Mouse (Mus musculus): Measurements from ENCODE around the gene E2f6. TPM values are rescaled to one million over a fixed set of nuclear protein-coding genes. Genes with fewer than 3 reads are reported as not detected.

The E2f6 gene
- total and polyA plus RNA-seq, 2 experiments from 2014 or later = 34.1 to 50.4 TPM

DNA sequence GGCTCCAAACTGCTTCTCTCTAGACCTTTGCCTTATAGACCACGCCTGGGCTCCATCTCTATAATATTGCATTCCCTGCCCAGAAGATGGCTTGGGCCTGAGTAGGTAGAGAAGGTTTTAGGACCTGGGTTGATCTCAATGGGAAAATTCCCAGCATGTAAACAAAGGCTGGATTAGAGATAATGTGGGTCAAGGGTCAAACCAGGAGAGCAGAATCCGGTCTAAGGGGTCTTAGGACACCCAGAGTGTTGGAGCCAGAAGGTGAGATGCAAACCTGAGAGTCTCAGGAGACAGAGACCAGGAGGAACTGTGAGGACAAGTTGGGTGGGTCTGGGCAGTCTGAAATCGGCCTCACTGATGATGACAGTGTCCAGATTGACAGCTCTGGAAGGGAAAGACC, 65.9 kb downstream of the E2f6 start:
- DNase-seq (ENCODE audit: low spot score) (no peak), ATAC-seq (ENCODE audit: insufficient read depth, low read depth) (no peak)
- no peak for TF ChIP-seq CTCF (IDR thresholded peaks at IDR 0.05; ENCODE audit: low read depth)
- no peak for TF ChIP-seq EP300 (IDR thresholded peaks at IDR 0.05; ENCODE audit: low read depth)
- Histone ChIP-seq H3K4me1 (ENCODE audit: control insufficient read depth, insufficient read depth) (peaks cover 40% of the 10 kb centered on the region), H3K27me3 (ENCODE audit: control insufficient read depth, insufficient read depth, low read length) (no peaks in the 10 kb centered on the region), H3K4me3 (ENCODE audit: low read depth, low read length) (no peak overlapping the region), H3K4me2 (ENCODE audit: low read depth, low read length) (no peak overlapping the region), H3K9ac (replicated peaks; ENCODE audit: low read depth, low read length) (no peak overlapping the region), H3K27ac (ENCODE audit: low read depth) (peak overlapping the region; percentile 61; the same call in 1 of the 2 replicates), H3K9me3 (replicated peaks; ENCODE audit: control insufficient read depth, low read length) (no peaks in the 10 kb centered on the region), H3K36me3 (replicated peaks; ENCODE audit: control insufficient read depth, insufficient read depth, low read length) (no peaks in the 10 kb centered on the region)
- WGBS = 54% methylated on average over 3 of the region's 3 CpGs

- peaks cover 40% of the 10 kb centered on the region for H3K4me1 ChIP-seq (ENCODE audit: control insufficient read depth, insufficient read depth)
- H3K36me3 ChIP-seq (replicated peaks; ENCODE audit: control insufficient read depth, insufficient read depth, low read length) = no peaks in the 10 kb centered on the region
- ATAC-seq (ENCODE audit: insufficient read depth, low read depth) = no peak
- H3K27me3 ChIP-seq (ENCODE audit: control insufficient read depth, insufficient read depth, low read length) = no peaks in the 10 kb centered on the region
- no peak overlapping the region for H3K4me3 ChIP-seq (ENCODE audit: low read depth, low read length)
- no peak overlapping the region for H3K9ac ChIP-seq (replicated peaks; ENCODE audit: low read depth, low read length)
- DNase-seq (ENCODE audit: low spot score) = no peak
- TF ChIP-seq CTCF (IDR thresholded peaks at IDR 0.05; ENCODE audit: low read depth) (no peak), EP300 (IDR thresholded peaks at IDR 0.05; ENCODE audit: low read depth) (no peak)
- H3K27ac ChIP-seq (ENCODE audit: low read depth) = peak overlapping the region; percentile 61
- H3K4me2 ChIP-seq (ENCODE audit: low read depth, low read length) = no peak overlapping the region
- WGBS = 42% methylated on average over 5 of the region's 5 CpGs
- no peaks in the 10 kb centered on the region for H3K9me3 ChIP-seq (replicated peaks; ENCODE audit: control insufficient read depth, low read length)
Observed at GRCm38 (mm10) chr12:16877141-16877540, 66.4 kb downstream of the E2f6 start.

- Histone ChIP-seq H3K4me2 (ENCODE audit: low read depth, low read length) (no peak overlapping the region), H3K9me3 (replicated peaks; ENCODE audit: control insufficient read depth, low read length) (no peaks in the 10 kb centered on the region), H3K4me3 (ENCODE audit: low read depth, low read length) (no peak overlapping the region), H3K4me1 (ENCODE audit: control insufficient read depth, insufficient read depth) (peaks cover 45% of the 10 kb centered on the region), H3K36me3 (replicated peaks; ENCODE audit: control insufficient read depth, insufficient read depth, low read length) (no peaks in the 10 kb centered on the region), H3K27me3 (ENCODE audit: control insufficient read depth, insufficient read depth, low read length) (no peaks in the 10 kb centered on the region), H3K27ac (ENCODE audit: low read depth) (peak overlapping the region; percentile 61), H3K9ac (replicated peaks; ENCODE audit: low read depth, low read length) (no peak overlapping the region)
- ATAC-seq (ENCODE audit: insufficient read depth, low read depth) (no peak), DNase-seq (ENCODE audit: low spot score) (no peak)
- 24% methylated on average over 1 of the region's 1 CpGs for WGBS
- TF ChIP-seq CTCF (IDR thresholded peaks at IDR 0.05; ENCODE audit: low read depth) (no peak), EP300 (IDR thresholded peaks at IDR 0.05; ENCODE audit: low read depth) (no peak)
Observed at GRCm38 (mm10) chr12:16877679-16878078, 66.9 kb downstream of the E2f6 start.

- Histone ChIP-seq H3K27me3 (ENCODE audit: control insufficient read depth, insufficient read depth, low read length) (no peaks in the 10 kb centered on the region), H3K4me1 (ENCODE audit: control insufficient read depth, insufficient read depth) (peaks cover 36% of the 10 kb centered on the region), H3K4me3 (ENCODE audit: low read depth, low read length) (no peak overlapping the region), H3K9me3 (replicated peaks; ENCODE audit: control insufficient read depth, low read length) (no peaks in the 10 kb centered on the region), H3K27ac (ENCODE audit: low read depth) (no peak overlapping the region), H3K4me2 (ENCODE audit: low read depth, low read length) (no peak overlapping the region), H3K36me3 (replicated peaks; ENCODE audit: control insufficient read depth, insufficient read depth, low read length) (no peaks in the 10 kb centered on the region), H3K9ac (replicated peaks; ENCODE audit: low read depth, low read length) (no peak overlapping the region)
- WGBS = 65% methylated on average over 1 of the region's 1 CpGs
- TF ChIP-seq CTCF (IDR thresholded peaks at IDR 0.05; ENCODE audit: low read depth) (no peak), EP300 (IDR thresholded peaks at IDR 0.05; ENCODE audit: low read depth) (no peak)
- DNase-seq (ENCODE audit: low spot score) (no peak), ATAC-seq (ENCODE audit: insufficient read depth, low read depth) (no peak)
Observed at GRCm38 (mm10) chr12:16879369-16879768, 68.6 kb downstream of the E2f6 start.

GRCm38 (mm10) chr12:16880077-16880476, 69.3 kb downstream of the E2f6 start:
- H3K27ac ChIP-seq (ENCODE audit: low read depth) = no peak overlapping the region
- no peaks in the 10 kb centered on the region for H3K36me3 ChIP-seq (replicated peaks; ENCODE audit: control insufficient read depth, insufficient read depth, low read length)
- H3K4me1 ChIP-seq (ENCODE audit: control insufficient read depth, insufficient read depth) = peaks cover 29% of the 10 kb centered on the region
- ATAC-seq (ENCODE audit: insufficient read depth, low read depth) = no peak
- H3K4me2 ChIP-seq (ENCODE audit: low read depth, low read length) = no peak overlapping the region
- no peaks in the 10 kb centered on the region for H3K27me3 ChIP-seq (ENCODE audit: control insufficient read depth, insufficient read depth, low read length)
- TF ChIP-seq CTCF (IDR thresholded peaks at IDR 0.05; ENCODE audit: low read depth) = no peak
- TF ChIP-seq EP300 (IDR thresholded peaks at IDR 0.05; ENCODE audit: low read depth) = no peak
- no peak for DNase-seq (ENCODE audit: low spot score)
- no peak overlapping the region for H3K4me3 ChIP-seq (ENCODE audit: low read depth, low read length)
- no peak overlapping the region for H3K9ac ChIP-seq (replicated peaks; ENCODE audit: low read depth, low read length)
- H3K9me3 ChIP-seq (replicated peaks; ENCODE audit: control insufficient read depth, low read length) = no peaks in the 10 kb centered on the region
- 81% methylated on average over 4 of the region's 4 CpGs for WGBS

DNA sequence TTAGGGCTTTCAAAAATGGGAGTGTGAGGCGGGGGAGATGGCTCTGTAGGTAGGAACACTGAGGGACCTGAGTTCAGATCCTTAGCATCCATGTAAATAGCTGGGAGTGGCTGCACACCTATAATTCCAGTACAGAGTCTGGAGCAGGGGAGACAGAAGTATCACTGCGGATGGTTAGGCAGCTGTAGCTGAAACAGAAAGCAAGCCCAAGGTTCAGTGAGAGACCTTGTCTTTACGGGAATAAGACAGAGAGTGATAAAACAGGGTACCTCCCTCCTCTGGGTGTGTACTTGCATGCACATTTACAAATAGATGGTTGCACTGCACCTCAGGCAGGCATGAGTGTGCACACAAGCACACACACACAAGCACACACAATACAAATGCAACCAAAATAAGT, 71.7 kb downstream of the E2f6 start:
- no peaks in the 10 kb centered on the region for H3K9me3 ChIP-seq (replicated peaks; ENCODE audit: control insufficient read depth, low read length)
- no peak for DNase-seq (ENCODE audit: low spot score)
- H3K9ac ChIP-seq (replicated peaks; ENCODE audit: low read depth, low read length) = no peak overlapping the region
- H3K27me3 ChIP-seq (ENCODE audit: control insufficient read depth, insufficient read depth, low read length) = no peaks in the 10 kb centered on the region
- H3K27ac ChIP-seq (ENCODE audit: low read depth) = no peak overlapping the region
- ATAC-seq (ENCODE audit: insufficient read depth, low read depth) = no peak
- H3K4me1 ChIP-seq (ENCODE audit: control insufficient read depth, insufficient read depth) = peaks cover 22% of the 10 kb centered on the region
- no peak overlapping the region for H3K4me2 ChIP-seq (ENCODE audit: low read depth, low read length)
- TF ChIP-seq EP300 (IDR thresholded peaks at IDR 0.05; ENCODE audit: low read depth) = no peak
- no peak for TF ChIP-seq CTCF (IDR thresholded peaks at IDR 0.05; ENCODE audit: low read depth)
- no peaks in the 10 kb centered on the region for H3K36me3 ChIP-seq (replicated peaks; ENCODE audit: control insufficient read depth, insufficient read depth, low read length)
- H3K4me3 ChIP-seq (ENCODE audit: low read depth, low read length) = no peak overlapping the region
- WGBS = 65% methylated on average over 3 of the region's 3 CpGs

Measured in heart, postnatal 0 days (tissue).